Mouse (Mus musculus): ENCODE measurements at regions not wholly inside any gene's neighbourhood (a gene's known extent, or its start where the extent isn't known, plus 50 kb on each side); places are given as distances from the start of the nearest gene placed in this dataset.

- no peaks in the 10 kb centered on the region for H3K36me3 ChIP-seq
- H3K9ac ChIP-seq, result no peak overlapping the region
- H3K27me3 ChIP-seq (replicated peaks), result no peaks in the 10 kb centered on the region
- ATAC-seq (ENCODE audit: low FRiP score, low read depth), result peak; percentile 61; the same call in 1 of the 2 replicates
- no peaks in the 10 kb centered on the region for H3K9me3 ChIP-seq
- H3K4me3 ChIP-seq, result no peak overlapping the region
- no peak overlapping the region for H3K4me2 ChIP-seq (replicated peaks)
- WGBS, result 69% methylated on average over 12 of the region's 12 CpGs
- peaks cover 11% of the 10 kb centered on the region; the same call in 1 of the 2 replicates for H3K4me1 ChIP-seq
- no peak overlapping the region for H3K27ac ChIP-seq
Observed at GRCm38 (mm10) chr2:169154881-169155280, 199.5 kb upstream of the Zfp64 start.

DNA sequence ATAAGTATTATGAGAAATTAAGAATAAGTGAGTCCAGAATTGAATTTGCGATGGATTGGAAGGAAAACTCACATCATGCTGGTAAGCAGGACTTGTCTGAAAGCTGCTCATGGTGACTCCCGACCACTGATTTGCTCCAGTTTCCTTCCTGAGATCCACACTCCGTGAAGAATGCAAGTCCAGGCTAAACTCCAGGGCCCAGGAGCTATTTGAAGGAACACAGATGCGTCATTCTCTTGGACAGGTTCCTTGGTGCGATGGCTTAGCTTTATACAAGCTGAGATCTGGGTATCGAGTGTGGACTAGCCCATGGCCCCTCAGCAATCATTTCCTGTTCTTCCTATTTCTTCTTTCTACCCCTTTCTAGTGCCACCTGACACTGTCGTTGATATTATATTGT lies 192.3 kb upstream of the Zfp64 start:
- no peaks in the 10 kb centered on the region for H3K36me3 ChIP-seq
- no peak for ATAC-seq (ENCODE audit: low FRiP score, low read depth)
- H3K27ac ChIP-seq, result no peak overlapping the region
- H3K27me3 ChIP-seq (replicated peaks), result no peaks in the 10 kb centered on the region
- no peak overlapping the region for H3K4me2 ChIP-seq (replicated peaks)
- H3K9me3 ChIP-seq, result no peaks in the 10 kb centered on the region
- WGBS, result 90% methylated on average over 7 of the region's 7 CpGs
- no peak overlapping the region for H3K9ac ChIP-seq
- no peak overlapping the region for H3K4me3 ChIP-seq
- H3K4me1 ChIP-seq, result no peaks in the 10 kb centered on the region

GRCm38 (mm10) chr2:169142224-169142623 lies 186.8 kb upstream of the Zfp64 start:
- Histone ChIP-seq H3K4me2 (replicated peaks) (no peak overlapping the region), H3K9me3 (no peaks in the 10 kb centered on the region), H3K4me3 (no peak overlapping the region), H3K27me3 (replicated peaks) (no peaks in the 10 kb centered on the region), H3K9ac (no peak overlapping the region), H3K36me3 (no peaks in the 10 kb centered on the region), H3K27ac (no peak overlapping the region), H3K4me1 (no peaks in the 10 kb centered on the region)
- 81% methylated on average over 8 of the region's 8 CpGs for WGBS
- no peak for ATAC-seq (ENCODE audit: low FRiP score, low read depth)

DNA sequence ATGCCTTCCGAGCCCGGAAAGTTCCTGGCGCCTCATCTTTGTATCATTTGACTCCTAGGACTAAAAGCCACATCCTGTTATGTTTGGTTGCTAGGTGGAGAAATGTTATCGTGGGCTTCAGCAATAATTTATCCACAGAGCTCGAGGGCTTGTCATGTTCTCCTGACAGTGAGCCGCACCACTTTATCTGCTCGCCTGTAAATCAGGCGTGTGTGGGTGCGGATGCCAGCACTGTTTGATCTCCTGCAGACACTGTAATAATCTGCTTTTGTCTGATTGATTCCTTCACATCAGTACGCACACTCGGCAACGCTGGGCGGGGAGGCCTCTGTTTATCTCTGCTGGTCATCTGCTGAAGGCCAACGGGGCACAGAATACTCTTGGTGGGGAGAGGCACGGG lies 178.5 kb upstream of the Zfp64 start:
- no peak for ATAC-seq (ENCODE audit: low FRiP score, low read depth)
- Histone ChIP-seq H3K4me1 (peaks cover 12% of the 10 kb centered on the region; the same call in 1 of the 2 replicates), H3K4me3 (no peak overlapping the region), H3K27me3 (replicated peaks) (no peaks in the 10 kb centered on the region), H3K36me3 (no peaks in the 10 kb centered on the region), H3K4me2 (replicated peaks) (0 out of 2 replicates have a peak overlapping the region, but pooled peaks have one; percentile 9), H3K9ac (no peak overlapping the region), H3K9me3 (no peaks in the 10 kb centered on the region), H3K27ac (no peak overlapping the region)
- 47% methylated on average over 15 of the region's 15 CpGs for WGBS

GRCm38 (mm10) chr2:169125476-169125875 lies 170.1 kb upstream of the Zfp64 start:
- ATAC-seq (ENCODE audit: low FRiP score, low read depth), result no peak
- Histone ChIP-seq H3K36me3 (no peaks in the 10 kb centered on the region), H3K4me1 (no peaks in the 10 kb centered on the region), H3K9ac (no peak overlapping the region), H3K27me3 (replicated peaks) (no peaks in the 10 kb centered on the region), H3K4me2 (replicated peaks) (no peak overlapping the region), H3K4me3 (no peak overlapping the region), H3K9me3 (peaks cover 10% of the 10 kb centered on the region; the same call in 1 of the 2 replicates), H3K27ac (no peak overlapping the region)
- 91% methylated on average over 10 of the region's 10 CpGs for WGBS

DNA sequence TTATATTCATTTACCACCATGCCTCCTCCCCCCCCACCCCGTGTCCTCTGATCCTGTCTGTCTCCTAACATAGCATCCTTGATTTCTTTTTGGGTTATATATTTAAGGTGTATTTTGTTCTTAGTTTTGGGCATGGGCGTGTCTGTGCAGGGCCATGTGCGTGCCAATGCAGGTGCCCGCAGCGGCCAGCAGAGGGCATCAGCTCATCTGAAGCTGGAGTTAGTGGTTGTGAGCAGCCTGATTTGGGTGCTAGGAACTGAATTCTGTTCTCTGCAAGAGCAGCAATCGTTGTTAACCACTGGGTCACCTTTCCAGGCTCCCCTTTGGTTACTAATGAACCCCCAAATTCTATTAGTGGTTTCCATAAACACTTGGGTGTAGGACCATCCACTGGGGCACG lies 167.5 kb upstream of the Zfp64 start:
- no peak overlapping the region for H3K4me2 ChIP-seq (replicated peaks)
- H3K9me3 ChIP-seq, result peaks cover 10% of the 10 kb centered on the region; the same call in 1 of the 2 replicates
- H3K4me1 ChIP-seq, result no peaks in the 10 kb centered on the region
- H3K27me3 ChIP-seq (replicated peaks), result no peaks in the 10 kb centered on the region
- H3K9ac ChIP-seq, result no peak overlapping the region
- H3K36me3 ChIP-seq, result no peaks in the 10 kb centered on the region
- H3K27ac ChIP-seq, result no peak overlapping the region
- H3K4me3 ChIP-seq, result no peak overlapping the region
- ATAC-seq (ENCODE audit: low FRiP score, low read depth), result no peak
- 92% methylated on average over 7 of the region's 7 CpGs for whole genome bisulfite sequencing

GRCm38 (mm10) chr2:169116841-169117240 lies 161.5 kb upstream of the Zfp64 start:
- ATAC-seq (ENCODE audit: low FRiP score, low read depth), result no peak
- Histone ChIP-seq H3K4me3 (no peak overlapping the region), H3K9ac (no peak overlapping the region), H3K9me3 (no peaks in the 10 kb centered on the region), H3K36me3 (no peaks in the 10 kb centered on the region), H3K27me3 (replicated peaks) (no peaks in the 10 kb centered on the region), H3K4me1 (no peaks in the 10 kb centered on the region), H3K27ac (no peak overlapping the region), H3K4me2 (replicated peaks) (no peak overlapping the region)
- WGBS, result 75% methylated on average over 10 of the region's 10 CpGs

GRCm38 (mm10) chr2:169109044-169109443 lies 153.7 kb upstream of the Zfp64 start:
- H3K4me3 ChIP-seq, result no peak overlapping the region
- H3K27me3 ChIP-seq (replicated peaks), result no peaks in the 10 kb centered on the region
- no peaks in the 10 kb centered on the region for H3K36me3 ChIP-seq
- WGBS, result 86% methylated on average over 4 of the region's 4 CpGs
- H3K4me1 ChIP-seq, result no peaks in the 10 kb centered on the region
- ATAC-seq (ENCODE audit: low FRiP score, low read depth), result no peak
- no peak overlapping the region for H3K9ac ChIP-seq
- no peak overlapping the region for H3K4me2 ChIP-seq (replicated peaks)
- 0 out of 2 replicates have a peak, but pooled peaks cover 3% of the 10 kb centered on the region for H3K9me3 ChIP-seq
- no peak overlapping the region for H3K27ac ChIP-seq

DNA sequence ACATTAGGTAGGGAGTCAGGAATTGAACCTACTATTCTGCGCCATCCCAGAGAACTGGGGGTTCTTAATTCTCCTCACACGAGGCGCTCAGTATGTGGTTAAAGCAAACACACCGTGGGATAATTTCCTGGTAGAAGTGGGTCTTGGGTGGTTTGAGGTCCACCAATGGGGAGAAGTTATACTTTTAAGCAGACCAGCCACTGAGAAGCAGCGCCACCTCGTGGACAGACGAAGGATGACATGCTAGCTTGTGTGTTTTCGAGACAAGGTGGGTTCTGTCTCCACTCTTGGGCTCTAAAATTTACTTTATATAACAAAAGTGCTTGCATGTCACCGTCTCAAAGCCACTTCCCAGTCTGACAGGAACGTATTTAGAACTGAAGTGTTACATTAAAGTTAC lies 152.7 kb upstream of the Zfp64 start:
- Histone ChIP-seq H3K36me3 (no peaks in the 10 kb centered on the region), H3K9me3 (0 out of 2 replicates have a peak, but pooled peaks cover 3% of the 10 kb centered on the region), H3K4me2 (replicated peaks) (no peak overlapping the region), H3K27me3 (replicated peaks) (no peaks in the 10 kb centered on the region), H3K4me1 (no peaks in the 10 kb centered on the region), H3K4me3 (no peak overlapping the region), H3K9ac (no peak overlapping the region), H3K27ac (no peak overlapping the region)
- WGBS, result 42% methylated on average over 10 of the region's 10 CpGs
- ATAC-seq (ENCODE audit: low FRiP score, low read depth), result no peak

DNA sequence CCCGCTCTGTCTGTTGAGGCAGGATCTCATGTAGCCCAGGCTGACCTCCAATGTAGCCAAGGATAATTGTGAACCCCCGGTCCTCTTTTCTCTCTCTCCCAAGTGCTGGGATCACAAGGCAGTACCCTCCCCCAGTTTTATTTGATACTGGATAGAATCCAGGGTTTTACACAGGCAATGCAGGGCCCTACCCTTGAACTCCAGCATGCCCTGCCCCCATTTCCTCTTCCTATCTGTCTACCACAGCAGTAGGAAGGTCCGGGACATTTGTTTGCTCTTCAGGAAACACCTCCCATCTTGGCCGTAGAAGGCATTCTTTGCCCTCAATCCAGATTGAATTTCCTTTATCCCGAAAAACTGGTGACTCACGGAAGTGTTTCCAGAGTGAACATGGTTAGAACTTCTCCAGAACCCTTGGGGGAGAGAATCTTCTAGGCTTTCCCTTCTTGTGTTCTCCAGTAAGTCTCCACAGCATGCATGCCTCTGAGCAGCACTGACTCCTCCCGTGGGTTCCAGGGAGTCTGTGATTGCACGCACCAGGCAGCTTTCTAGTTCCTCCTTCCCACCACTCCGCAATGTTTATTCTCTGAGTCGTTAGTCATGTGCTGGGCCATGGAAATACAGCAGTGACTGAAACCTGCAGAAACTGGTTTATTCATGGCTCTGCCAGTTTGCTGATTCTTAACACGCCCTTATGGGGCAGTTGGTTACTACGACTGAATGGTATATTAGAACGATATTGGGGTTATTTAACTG lies 146.3 kb upstream of the Zfp64 start:
- no peaks in the 10 kb centered on the region for H3K27me3 ChIP-seq (replicated peaks)
- no peaks in the 10 kb centered on the region for H3K4me1 ChIP-seq
- H3K9me3 ChIP-seq, result peaks cover 13% of the 10 kb centered on the region; the same call in 1 of the 2 replicates
- no peak overlapping the region for H3K9ac ChIP-seq
- no peak overlapping the region for H3K4me2 ChIP-seq (replicated peaks)
- WGBS, result 92% methylated on average over 13 of the region's 13 CpGs
- H3K27ac ChIP-seq, result no peak overlapping the region
- no peaks in the 10 kb centered on the region for H3K36me3 ChIP-seq
- no peak for ATAC-seq (ENCODE audit: low FRiP score, low read depth)
- no peak overlapping the region for H3K4me3 ChIP-seq

DNA sequence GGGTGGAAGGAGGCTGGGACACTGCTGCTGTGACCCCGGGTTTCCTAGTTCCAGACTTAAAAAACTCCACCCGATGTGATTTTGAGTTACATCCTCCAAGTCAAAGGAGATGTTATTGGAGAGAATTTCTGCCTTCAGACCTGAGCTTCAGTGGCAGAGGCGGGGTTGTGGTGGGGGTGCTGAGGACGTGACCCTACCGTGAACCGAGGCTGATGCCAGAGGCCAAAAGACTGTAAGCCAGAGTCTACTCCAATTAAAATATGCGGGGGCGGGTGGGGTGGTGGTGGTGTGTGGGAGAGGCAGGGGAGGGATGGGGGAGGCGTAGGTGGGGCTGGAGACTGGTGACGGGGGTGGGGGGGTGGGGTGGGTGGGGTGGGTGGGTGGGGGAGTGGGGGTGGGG lies 145.1 kb upstream of the Zfp64 start:
- 88% methylated on average over 8 of the region's 10 CpGs for WGBS
- Histone ChIP-seq H3K9me3 (peaks cover 13% of the 10 kb centered on the region; the same call in 1 of the 2 replicates), H3K27ac (no peak overlapping the region), H3K27me3 (replicated peaks) (no peaks in the 10 kb centered on the region), H3K36me3 (no peaks in the 10 kb centered on the region), H3K9ac (no peak overlapping the region), H3K4me2 (replicated peaks) (no peak overlapping the region), H3K4me3 (no peak overlapping the region), H3K4me1 (no peaks in the 10 kb centered on the region)
- ATAC-seq (ENCODE audit: low FRiP score, low read depth), result no peak

DNA sequence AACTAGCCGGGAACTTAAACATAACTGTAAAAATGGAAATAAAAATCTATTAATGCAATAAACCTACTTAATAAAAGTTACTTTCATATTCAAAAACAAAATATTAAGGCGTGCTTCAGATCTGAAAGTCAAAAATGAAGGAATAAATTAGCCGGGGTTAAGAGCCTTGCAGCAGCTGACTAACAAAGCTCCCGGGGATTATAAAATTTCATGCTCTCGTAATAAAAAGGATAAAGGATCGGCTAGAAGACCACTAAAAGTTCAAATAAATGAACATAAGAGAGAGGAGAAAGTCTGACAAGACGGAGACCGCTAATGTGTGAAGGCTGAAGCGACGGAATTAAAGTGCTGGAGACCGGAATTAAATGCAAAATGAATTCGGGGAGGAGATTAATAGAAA lies 144.3 kb upstream of the Zfp64 start:
- Histone ChIP-seq H3K27me3 (replicated peaks) (no peaks in the 10 kb centered on the region), H3K9ac (no peak overlapping the region), H3K4me2 (replicated peaks) (no peak overlapping the region), H3K27ac (no peak overlapping the region), H3K4me1 (no peaks in the 10 kb centered on the region), H3K36me3 (no peaks in the 10 kb centered on the region), H3K4me3 (no peak overlapping the region), H3K9me3 (peaks cover 13% of the 10 kb centered on the region; the same call in 1 of the 2 replicates)
- WGBS, result 77% methylated on average over 12 of the region's 12 CpGs
- no peak for ATAC-seq (ENCODE audit: low FRiP score, low read depth)

- WGBS, result 91% methylated on average over 6 of the region's 6 CpGs
- Histone ChIP-seq H3K4me3 (no peak overlapping the region), H3K9ac (no peak overlapping the region), H3K36me3 (no peaks in the 10 kb centered on the region), H3K27ac (no peak overlapping the region), H3K27me3 (replicated peaks) (no peaks in the 10 kb centered on the region), H3K4me1 (no peaks in the 10 kb centered on the region), H3K9me3 (peaks cover 13% of the 10 kb centered on the region; the same call in 1 of the 2 replicates), H3K4me2 (replicated peaks) (no peak overlapping the region)
- no peak for ATAC-seq (ENCODE audit: low FRiP score, low read depth)
Observed at GRCm38 (mm10) chr2:169098591-169098990, 143.2 kb upstream of the Zfp64 start.

Measured in neural tube, embryonic 12.5 days (tissue).